Mouse (Mus musculus) intestine, embryonic 16.5 days (tissue): Measurements from ENCODE around the gene Zfp683. TPM values are rescaled to one million over a fixed set of nuclear protein-coding genes. Genes with fewer than 3 reads are reported as not detected.
A peak's percentile ranks its signal among the peaks of the same experiment; 100 is the strongest.

Source experiments
- ATAC-seq: fragments of 200-750 bp; cut with Nextera tagmentation; 2 replicates; pipeline ENCODE4 v1.8.0; 2017; ENCODE audit warnings: moderate TSS enrichment, moderate library complexity
- H3K27ac ChIP-seq: fragments of 300-500 bp; sonication (generic); 2 replicates; pipeline ENCODE4 v1.5.1; 2014; ENCODE audit warnings: mild to moderate bottlenecking, low read length
- H3K27me3 ChIP-seq: fragments of 300-500 bp; sonication (generic); replicated peaks from 2 replicates; pipeline ENCODE4 v1.6.1; 2014; ENCODE audit warnings: low read length, control low read depth, mixed read lengths; ENCODE audit not compliant: control insufficient read depth, insufficient read depth
- H3K36me3 ChIP-seq: fragments of 300-500 bp; sonication (generic); 2 replicates; pipeline ENCODE4 v1.6.1; 2014; ENCODE audit warnings: low read length, control low read depth; ENCODE audit not compliant: control insufficient read depth, insufficient read depth
- H3K4me1 ChIP-seq: fragments of 300-500 bp; sonication (generic); 2 replicates; pipeline ENCODE4 v1.6.1; 2014; ENCODE audit warnings: low read length, control low read depth, mixed read lengths; ENCODE audit not compliant: control insufficient read depth, insufficient read depth
- H3K4me2 ChIP-seq: fragments of 300-500 bp; sonication (generic); 2 replicates; pipeline ENCODE4 v1.6.1; 2014; ENCODE audit warnings: low read depth, low read length, control low read depth
- H3K4me3 ChIP-seq: fragments of 300-500 bp; sonication (generic); 2 replicates; pipeline ENCODE4 v1.5.1; 2014; ENCODE audit warnings: mild to moderate bottlenecking, low read length
- H3K9ac ChIP-seq: fragments of 300-500 bp; sonication (generic); 2 replicates; pipeline ENCODE4 v1.6.1; 2014; ENCODE audit warnings: low read depth, low read length
- H3K9me3 ChIP-seq: fragments of 300-500 bp; sonication (generic); 2 replicates; pipeline ENCODE4 v1.6.1; 2016; ENCODE audit warnings: low read length, control low read depth; ENCODE audit not compliant: control insufficient read depth
- WGBS: fragments of 180-500 bp; shearing (Covaris S2); extraction: QIAGEN DNeasy Blood & Tissue Kit; methylation state at CpG from one replicate; pipeline ENCODE4 v1.1.7; 2014; 5-methylcytosine and 5-hydroxymethylcytosine counted together
- polyA plus RNA-seq: library from polyadenylated mRNA; unstranded; fragments of >200 nt; fragmentation: Nextera tagmentation; extraction: Ambion mirVana; gene quantifications from 2 replicates; pipeline ENCODE4 v1.2.1, GENCODE M21; 2015

Zfp683 gene
- polyA plus RNA-seq, 1 experiment from 2014 or later, result not detected

GRCm38 (mm10) chr4:134061166-134061830 is 7.7 kb downstream of the Zfp683 start:
- H3K4me2 ChIP-seq, result 0 out of 2 replicates have a peak overlapping the region, but pooled peaks have one; percentile 17
- 42% methylated on average over 18 of the region's 18 CpGs for WGBS

GRCm38 (mm10) chr4:134061944-134062446 is 8.4 kb downstream of the Zfp683 start:
- Histone ChIP-seq H3K4me2 (peak overlapping the region; percentile 17; the same call in 1 of the 2 replicates), H3K4me1 (peaks cover 29% of the 10 kb centered on the region), H3K4me3 (no peak overlapping the region), H3K27me3 (no peaks in the 10 kb centered on the region), H3K9me3 (no peaks in the 10 kb centered on the region), H3K36me3 (no peaks in the 10 kb centered on the region), H3K27ac (peak overlapping the region; percentile 88), H3K9ac (peak overlapping the region; percentile 27; the same call in 1 of the 2 replicates)
- ATAC-seq, result peak; percentile 91
- 35% methylated on average over 8 of the region's 8 CpGs for WGBS

More at GRCm38 (mm10) chr4:134061166-134061830, 7.7 kb downstream of the Zfp683 start:
- Histone ChIP-seq H3K9ac (peak overlapping the region; percentile 27; the same call in 1 of the 2 replicates), H3K4me3 (no peak overlapping the region), H3K9me3 (no peaks in the 10 kb centered on the region), H3K36me3 (no peaks in the 10 kb centered on the region), H3K27ac (peak overlapping the region; percentile 88), H3K27me3 (no peaks in the 10 kb centered on the region), H3K4me1 (peaks cover 29% of the 10 kb centered on the region)
- peak; percentile 54 for ATAC-seq

DNA sequence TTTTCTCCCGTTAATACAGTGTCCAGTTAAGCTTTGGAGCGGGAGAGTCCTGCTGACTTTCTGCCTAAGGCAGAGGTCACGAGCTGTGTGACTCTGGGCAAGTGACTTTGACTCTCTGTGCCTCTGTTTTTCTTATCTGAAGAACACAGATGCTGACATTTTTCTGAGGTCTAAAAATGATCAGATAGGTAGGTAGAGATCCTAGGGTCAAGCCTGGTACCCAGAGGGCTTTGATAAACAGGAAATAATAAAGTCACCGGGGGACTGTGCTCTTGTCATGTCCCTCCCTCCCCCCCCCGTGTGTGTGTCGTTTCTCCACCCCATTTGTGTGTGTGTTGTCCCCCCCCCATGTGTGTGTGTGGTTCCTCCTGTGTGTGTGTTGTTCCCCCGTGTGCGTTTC is 8.9 kb downstream of the Zfp683 start:
- Histone ChIP-seq H3K27me3 (no peaks in the 10 kb centered on the region), H3K4me1 (peaks cover 30% of the 10 kb centered on the region), H3K36me3 (no peaks in the 10 kb centered on the region), H3K27ac (peak overlapping the region; percentile 88), H3K4me2 (peak overlapping the region; percentile 16; the same call in 1 of the 2 replicates), H3K9ac (no peak overlapping the region), H3K9me3 (no peaks in the 10 kb centered on the region), H3K4me3 (no peak overlapping the region)
- ATAC-seq, result no peak
- WGBS, result 65% methylated on average over 8 of the region's 8 CpGs

GRCm38 (mm10) chr4:134065431-134066004 is 11.9 kb downstream of the Zfp683 start:
- peak overlapping the region; percentile 66 for H3K9ac ChIP-seq
- peak overlapping the region; percentile 46 for H3K4me3 ChIP-seq
- peaks cover 28% of the 10 kb centered on the region for H3K4me1 ChIP-seq
- H3K27ac ChIP-seq, result peak overlapping the region; percentile 74
- no peaks in the 10 kb centered on the region for H3K27me3 ChIP-seq
- 14% methylated on average over 23 of the region's 23 CpGs for WGBS
- H3K4me2 ChIP-seq, result peak overlapping the region; percentile 49
- peak; percentile 20 for ATAC-seq
- H3K9me3 ChIP-seq, result no peaks in the 10 kb centered on the region
- H3K36me3 ChIP-seq, result no peaks in the 10 kb centered on the region

DNA sequence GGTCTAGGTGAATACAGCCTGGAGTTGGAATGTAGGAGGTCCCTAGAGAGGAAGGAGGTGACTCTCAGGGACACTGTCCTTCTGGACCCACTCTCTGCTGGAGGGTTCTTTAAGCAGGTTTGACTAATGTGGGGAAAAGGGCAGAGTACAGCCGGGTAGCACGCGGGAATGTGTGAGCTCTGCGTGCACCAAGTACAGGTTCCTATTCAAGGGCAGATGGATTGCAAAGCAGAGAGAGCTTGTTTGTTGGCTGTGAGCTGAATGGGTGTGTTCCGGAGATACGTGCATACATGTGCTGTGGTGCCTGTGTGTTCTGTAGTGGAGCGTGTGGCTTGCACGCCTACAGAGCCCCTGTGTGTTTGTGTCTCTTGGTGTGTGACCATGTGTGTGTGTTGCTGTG is 13.7 kb downstream of the Zfp683 start:
- Histone ChIP-seq H3K36me3 (no peaks in the 10 kb centered on the region), H3K27me3 (no peaks in the 10 kb centered on the region), H3K4me1 (peaks cover 17% of the 10 kb centered on the region), H3K27ac (peak overlapping the region; percentile 83), H3K4me2 (peak overlapping the region; percentile 49), H3K9me3 (no peaks in the 10 kb centered on the region), H3K9ac (peak overlapping the region; percentile 54), H3K4me3 (peak overlapping the region; percentile 32)
- WGBS, result 62% methylated on average over 8 of the region's 8 CpGs
- ATAC-seq, result peak; percentile 65

DNA sequence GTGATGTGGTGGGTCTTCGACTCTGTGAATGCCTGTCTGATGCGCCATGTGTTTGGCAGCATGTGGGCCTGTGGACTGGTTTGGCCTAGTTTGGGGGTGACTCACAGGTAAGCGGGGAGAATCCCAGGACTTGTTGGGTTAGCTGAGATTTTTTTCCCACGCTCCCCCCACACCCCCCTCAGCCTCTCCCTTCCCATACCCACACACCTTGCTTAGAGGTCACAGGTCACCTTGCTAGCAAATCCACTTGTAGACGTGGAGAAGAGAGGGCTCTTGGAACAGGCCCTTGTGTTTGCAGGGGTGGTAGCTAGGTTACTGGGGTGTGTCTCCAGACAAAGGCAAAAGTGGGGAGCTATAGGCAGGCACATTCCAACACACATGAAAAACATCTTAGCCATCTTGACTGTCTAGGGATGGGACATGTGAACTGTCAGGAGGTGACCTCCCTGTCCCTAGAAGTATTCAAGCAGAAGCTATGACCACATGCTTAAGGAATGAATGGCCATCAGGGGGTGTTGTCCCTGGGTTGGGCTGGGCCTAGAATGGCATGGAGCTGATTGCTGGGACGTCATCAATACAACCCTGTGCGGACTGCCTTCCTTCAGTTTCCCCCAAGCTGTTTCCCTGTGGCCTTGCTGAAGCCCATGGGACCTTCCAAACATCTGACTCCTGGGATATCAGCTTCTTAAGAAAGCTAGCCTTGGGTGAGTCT is 14.4 kb downstream of the Zfp683 start:
- Histone ChIP-seq H3K36me3 (peaks cover 4% of the 10 kb centered on the region), H3K4me1 (peaks cover 14% of the 10 kb centered on the region), H3K4me3 (peak overlapping the region; percentile 32), H3K9me3 (no peaks in the 10 kb centered on the region), H3K4me2 (peak overlapping the region; percentile 40), H3K9ac (0 out of 2 replicates have a peak overlapping the region, but pooled peaks have one; percentile 38), H3K27ac (peak overlapping the region; percentile 83), H3K27me3 (no peaks in the 10 kb centered on the region)
- ATAC-seq, result peak; percentile 21
- WGBS, result 77% methylated on average over 7 of the region's 7 CpGs

DNA sequence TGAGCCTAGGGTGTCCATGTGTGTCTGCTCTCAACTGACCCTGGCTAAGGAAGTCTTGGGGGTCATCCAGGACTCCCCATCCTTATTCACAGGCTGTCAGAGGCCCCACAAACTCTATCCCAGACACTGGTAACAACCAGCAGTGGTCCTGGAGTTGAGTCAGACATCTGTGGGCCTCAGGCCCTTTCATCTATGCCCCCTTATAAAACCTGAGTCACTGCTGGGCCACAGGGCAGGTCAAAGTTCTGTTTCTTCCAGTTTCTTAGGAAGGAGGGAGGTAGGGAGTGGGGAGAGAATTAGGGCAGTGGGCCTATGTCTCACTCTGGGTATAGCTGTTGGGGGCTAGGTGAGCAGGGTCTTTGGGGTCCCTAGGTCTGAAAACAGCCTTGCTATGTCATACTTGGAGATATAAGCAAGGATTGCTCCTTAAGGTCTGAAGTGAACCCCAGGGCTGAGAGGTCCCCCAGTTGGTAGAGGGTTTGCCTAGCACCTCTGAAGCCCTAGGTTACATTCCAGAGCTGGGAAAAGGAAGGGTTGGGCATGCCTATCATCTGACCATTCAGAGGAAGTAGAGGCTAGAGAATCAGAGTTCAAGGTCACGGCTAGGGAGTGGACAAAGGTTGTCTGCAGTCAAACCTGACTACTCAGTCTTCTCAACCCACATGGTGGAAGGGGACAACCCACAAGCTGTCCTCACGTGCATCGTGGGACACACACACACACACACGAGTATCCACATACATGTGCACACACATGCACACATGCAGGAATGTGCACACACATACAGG is 15.3 kb downstream of the Zfp683 start:
- H3K9ac ChIP-seq, result no peak overlapping the region
- peak; percentile 57 for ATAC-seq
- 86% methylated on average over 4 of the region's 4 CpGs for WGBS

DNA sequence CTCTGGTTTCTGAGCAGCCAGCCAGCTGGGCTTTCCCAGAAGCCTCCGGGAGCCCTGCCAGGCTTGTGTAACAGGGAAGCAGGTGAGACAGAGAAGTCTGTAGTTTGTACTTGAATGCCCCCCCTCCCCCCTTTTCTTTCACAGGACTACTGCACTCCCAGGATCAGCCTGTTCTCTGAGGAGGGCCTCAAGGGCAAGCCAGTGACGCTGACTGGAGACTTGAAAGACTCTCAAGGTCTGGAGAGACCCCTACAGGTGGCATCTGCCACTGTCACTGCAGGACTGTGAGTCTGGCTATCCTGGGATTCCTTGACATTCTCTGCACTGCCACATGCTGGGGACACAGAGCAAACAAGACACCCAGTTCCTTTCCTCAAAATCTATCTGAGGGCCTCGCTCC is 25.1 kb downstream of the Zfp683 start:
- H3K4me3 ChIP-seq, result no peak overlapping the region
- H3K36me3 ChIP-seq, result no peaks in the 10 kb centered on the region
- ATAC-seq, result no peak
- WGBS, result 19% methylated on average over 3 of the region's 3 CpGs
- H3K9me3 ChIP-seq, result no peaks in the 10 kb centered on the region
- no peak overlapping the region for H3K4me2 ChIP-seq
- no peak overlapping the region for H3K27ac ChIP-seq
- no peaks in the 10 kb centered on the region for H3K27me3 ChIP-seq
- H3K9ac ChIP-seq, result no peak overlapping the region
- peaks cover 14% of the 10 kb centered on the region for H3K4me1 ChIP-seq

More for the DNA sequence above, 15.3 kb downstream of the Zfp683 start:
- H3K9me3 ChIP-seq, result no peaks in the 10 kb centered on the region
- H3K27ac ChIP-seq, result peak overlapping the region; percentile 83
- peaks cover 5% of the 10 kb centered on the region for H3K36me3 ChIP-seq
- H3K4me3 ChIP-seq, result no peak overlapping the region
- no peaks in the 10 kb centered on the region for H3K27me3 ChIP-seq
- H3K4me1 ChIP-seq, result peaks cover 14% of the 10 kb centered on the region
- peak overlapping the region; percentile 21 for H3K4me2 ChIP-seq
